8 mouse cellular contexts compared by ENCODE assay signal in the genomic region with DNA sequence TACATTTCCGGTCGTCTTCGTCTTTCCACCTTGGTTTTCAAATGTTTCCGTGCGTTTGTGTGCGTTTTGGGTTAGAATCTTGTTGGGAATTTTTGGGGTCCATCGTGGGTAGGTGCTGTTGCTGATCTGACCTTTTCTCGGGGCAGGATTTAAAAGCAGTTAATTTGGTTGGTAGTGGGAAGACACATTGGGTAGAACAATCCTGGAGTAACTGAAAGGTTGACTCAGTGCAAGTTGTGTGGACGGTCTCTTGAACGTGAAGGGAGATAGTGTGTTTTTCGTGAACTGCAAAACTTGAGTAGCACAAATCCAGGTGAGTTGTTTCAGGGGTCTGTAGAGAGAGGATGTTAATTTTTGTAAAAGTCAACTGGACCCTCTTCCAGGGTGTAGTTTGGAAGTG. TPM values are rescaled to one million over a fixed set of nuclear protein-coding genes. Genes with fewer than 3 reads are reported as not detected.
DNase-seq lines count a peak whose midpoint lies in the region; ATAC-seq and TF ChIP-seq lines count a peak whose summit lies in the region.
"Had no signal": no experiment of that assay in that cellular context is flagged by ENCODE, and none has a peak within 500 bp of the region (broad histone marks: within the 10 kb centered on the region; RNA-seq: fewer than 3 reads in every experiment).

No protein-coding gene starts in this region.

- no peak for TF ChIP-seq CTCF in lung, postnatal 0 days (IDR thresholded peaks at IDR 0.05)
- TF ChIP-seq CTCF in small intestine, adult 2 months (IDR thresholded peaks at IDR 0.05; ENCODE audit: extremely low read depth, insufficient read length, insufficient replicate concordance, low read depth, low read length) = no peak

- 2% methylated on average over 11 of the region's 11 CpGs for WGBS in lung, postnatal 0 days
- 2% methylated on average over 11 of the region's 11 CpGs for WGBS in forebrain, embryonic 10.5 days
- 2% methylated on average over 11 of the region's 11 CpGs for WGBS in limb, embryonic 12.5 days
- WGBS in small intestine, adult 2 months = 2% methylated on average over 11 of the region's 11 CpGs

- TF ChIP-seq EP300 in lung, postnatal 0 days (IDR thresholded peaks at IDR 0.05) = no peak

- peaks cover 11% of the 10 kb centered on the region for H3K36me3 ChIP-seq in lung, postnatal 0 days (ENCODE audit: insufficient read depth, low read length)
- peaks cover 45% of the 10 kb centered on the region for H3K36me3 ChIP-seq in forebrain, embryonic 10.5 days (replicated peaks)
- H3K36me3 ChIP-seq in limb, embryonic 12.5 days = peaks cover 42% of the 10 kb centered on the region
- peaks cover 30% of the 10 kb centered on the region for H3K36me3 ChIP-seq in small intestine, adult 2 months (ENCODE audit: control insufficient read depth, insufficient read depth, low read length)

- H3K9me3 ChIP-seq in lung, postnatal 0 days (ENCODE audit: low read length) = no peaks in the 10 kb centered on the region
- no peaks in the 10 kb centered on the region for H3K9me3 ChIP-seq in forebrain, embryonic 10.5 days
- H3K9me3 ChIP-seq in limb, embryonic 12.5 days = no peaks in the 10 kb centered on the region

- no peaks in the 10 kb centered on the region for H3K27me3 ChIP-seq in lung, postnatal 0 days (replicated peaks; ENCODE audit: insufficient read depth, low read length)
- no peaks in the 10 kb centered on the region for H3K27me3 ChIP-seq in forebrain, embryonic 10.5 days (ENCODE audit: poor library complexity, severe bottlenecking)
- H3K27me3 ChIP-seq in limb, embryonic 12.5 days = peaks cover 3% of the 10 kb centered on the region; the same call in 1 of the 2 replicates
- H3K27me3 ChIP-seq in small intestine, adult 2 months (ENCODE audit: control insufficient read depth, insufficient read depth, low read length) = no peaks in the 10 kb centered on the region

- no peak for ATAC-seq in lung, postnatal 0 days
- no peak for ATAC-seq in limb, embryonic 12.5 days (ENCODE audit: insufficient number of reproducible peaks, insufficient read depth, low FRiP score, low TSS enrichment, low read depth)

- peak overlapping the region; percentile 87 for H3K4me3 ChIP-seq in lung, postnatal 0 days (ENCODE audit: low read depth, low read length)
- peak overlapping the region; percentile 75 for H3K4me3 ChIP-seq in forebrain, embryonic 10.5 days
- peak overlapping the region; percentile 97 for H3K4me3 ChIP-seq in limb, embryonic 12.5 days (replicated peaks)
- H3K4me3 ChIP-seq in small intestine, adult 2 months (ENCODE audit: low read depth, low read length) = peak overlapping the region; percentile 84

- peak overlapping the region; percentile 62 for H3K9ac ChIP-seq in lung, postnatal 0 days (replicated peaks; ENCODE audit: low read depth)
- H3K9ac ChIP-seq in limb, embryonic 12.5 days (replicated peaks) = peak overlapping the region; percentile 95

- H3K4me2 ChIP-seq in lung, postnatal 0 days (replicated peaks; ENCODE audit: low read depth, low read length) = peak overlapping the region; percentile 73
- H3K4me2 ChIP-seq in limb, embryonic 12.5 days = peak overlapping the region; percentile 80

- peaks cover 7% of the 10 kb centered on the region for H3K4me1 ChIP-seq in lung, postnatal 0 days (ENCODE audit: insufficient read depth, low read depth, low read length)
- H3K4me1 ChIP-seq in forebrain, embryonic 10.5 days = peaks cover 21% of the 10 kb centered on the region
- H3K4me1 ChIP-seq in limb, embryonic 12.5 days (replicated peaks) = peaks cover 13% of the 10 kb centered on the region
- peaks cover 5% of the 10 kb centered on the region; the same call in 1 of the 2 replicates for H3K4me1 ChIP-seq in small intestine, adult 2 months (ENCODE audit: control insufficient read depth, insufficient read depth, insufficient read length, low read length)

- no peak overlapping the region for H3K27ac ChIP-seq in lung, postnatal 0 days (ENCODE audit: low read length)
- peak overlapping the region; percentile 94 for H3K27ac ChIP-seq in forebrain, embryonic 10.5 days
- H3K27ac ChIP-seq in limb, embryonic 12.5 days = no peak overlapping the region
- H3K27ac ChIP-seq in small intestine, adult 2 months (ENCODE audit: insufficient read depth, low read depth, low read length) = no peak overlapping the region

- TF ChIP-seq POLR2A in small intestine, adult 2 months (IDR thresholded peaks at IDR 0.05; ENCODE audit: low read depth, low read length) = no peak

- no peak for DNase-seq in lung, postnatal 0 days (ENCODE audit: low spot score)
- DNase-seq in lung, postnatal 10 days = no peak
- no peak for DNase-seq in forebrain, embryonic 10.5 days (ENCODE audit: extremely low spot score, low spot score)
- DNase-seq in right cerebral cortex, postnatal 25 days = no peak
- DNase-seq in cerebellum, adult 11-12 months = no peak

RNA-seq across cellular contexts. Expression of a gene that starts 1.0 kb away (rescaled TPM):
- 265 and 266 TPM in 2 replicates for polyA plus RNA-seq in lung, postnatal 0 days (2015; fragmentation: Nextera tagmentation; extraction: Ambion mirVana)
- polyA plus RNA-seq in forebrain, embryonic 10.5 days (2016; fragmentation: Nextera tagmentation; extraction: Ambion mirVana) = 363 and 368 TPM in 2 replicates
- 405 and 448 TPM in 2 replicates for polyA plus RNA-seq in limb, embryonic 12.5 days (2016; fragmentation: Nextera tagmentation; extraction: Ambion mirVana)
- 5.0 and 8.7 TPM in 2 replicates for polyA plus RNA-seq in small intestine, adult 2 months (2012; rRNA removed)

RNA-seq across cellular contexts. Expression of a gene that starts 7.8 kb away (rescaled TPM):
- 0.53 and 0.70 TPM in 2 replicates for polyA plus RNA-seq in lung, postnatal 0 days (2015; fragmentation: Nextera tagmentation; extraction: Ambion mirVana)
- 0.92 and 1.3 TPM in 2 replicates for polyA plus RNA-seq in forebrain, embryonic 10.5 days (2016; fragmentation: Nextera tagmentation; extraction: Ambion mirVana)
- 0.47 and 0.68 TPM in 2 replicates for polyA plus RNA-seq in limb, embryonic 12.5 days (2016; fragmentation: Nextera tagmentation; extraction: Ambion mirVana)
- polyA plus RNA-seq in small intestine, adult 2 months (2012; rRNA removed) = 2.1 and 3.7 TPM in 2 replicates

RNA-seq across cellular contexts. Expression of a gene that starts 11.9 kb away (rescaled TPM):
- 0.06 and 0.07 TPM in 2 replicates for polyA plus RNA-seq in lung, postnatal 0 days (2015; fragmentation: Nextera tagmentation; extraction: Ambion mirVana)
- 0.09 and 0.31 TPM in 2 replicates for polyA plus RNA-seq in forebrain, embryonic 10.5 days (2016; fragmentation: Nextera tagmentation; extraction: Ambion mirVana)
- 0.08 and 0.41 TPM in 2 replicates for polyA plus RNA-seq in limb, embryonic 12.5 days (2016; fragmentation: Nextera tagmentation; extraction: Ambion mirVana)
- polyA plus RNA-seq in small intestine, adult 2 months (2012; rRNA removed) = 0.34 and 0.67 TPM in 2 replicates

RNA-seq across cellular contexts. Expression of a gene that starts 29.5 kb away (rescaled TPM):
- 16.9 and 18.9 TPM in 2 replicates for polyA plus RNA-seq in lung, postnatal 0 days (2015; fragmentation: Nextera tagmentation; extraction: Ambion mirVana)
- 23.3 and 26.1 TPM in 2 replicates for polyA plus RNA-seq in forebrain, embryonic 10.5 days (2016; fragmentation: Nextera tagmentation; extraction: Ambion mirVana)
- polyA plus RNA-seq in limb, embryonic 12.5 days (2016; fragmentation: Nextera tagmentation; extraction: Ambion mirVana) = 29.3 and 33.2 TPM in 2 replicates
- polyA plus RNA-seq in small intestine, adult 2 months (2012; rRNA removed) = 16.5 and 26.5 TPM in 2 replicates

RNA-seq across cellular contexts. Expression of a gene that starts 35.1 kb away (rescaled TPM):
- polyA plus RNA-seq in lung, postnatal 0 days (2015; fragmentation: Nextera tagmentation; extraction: Ambion mirVana) = not detected in 2 replicates
- polyA plus RNA-seq in forebrain, embryonic 10.5 days (2016; fragmentation: Nextera tagmentation; extraction: Ambion mirVana) = 0.38 and 0.92 TPM in 2 replicates
- not detected in 2 replicates for polyA plus RNA-seq in limb, embryonic 12.5 days (2016; fragmentation: Nextera tagmentation; extraction: Ambion mirVana)
- polyA plus RNA-seq in small intestine, adult 2 months (2012; rRNA removed) = not detected in 2 replicates
- polyA plus RNA-seq: large intestine, adult 2 months had no signal

Comparison
In these comparisons a context has a peak if more than half of its experiments do, and no peak if none do; other contexts are left out.
1. RNA of a gene that starts 1.0 kb away (polyA plus RNA-seq): 405 to 448 TPM in limb, embryonic 12.5 days, 363 to 368 TPM in forebrain, embryonic 10.5 days and 265 to 266 TPM in lung, postnatal 0 days; 5.0 to 8.7 TPM in small intestine, adult 2 months; every median in the first group is over 10 times any median in the second.
2. Peak in every context shown above with its lines, with median percentiles within 50 percentile points of each other: H3K4me3 ChIP-seq.